Mouse (Mus musculus): ENCODE measurements around the gene Timm22. TPM values are rescaled to one million over a fixed set of nuclear protein-coding genes. Genes with fewer than 3 reads are reported as not detected.

Gene Timm22
- polyA plus RNA-seq (2014; fragmentation: Illumina TruSeq; extraction: RNeasy Lipid Tissue Mini Kit (QIAGEN cat#74804)): 6.6 TPM

DNA sequence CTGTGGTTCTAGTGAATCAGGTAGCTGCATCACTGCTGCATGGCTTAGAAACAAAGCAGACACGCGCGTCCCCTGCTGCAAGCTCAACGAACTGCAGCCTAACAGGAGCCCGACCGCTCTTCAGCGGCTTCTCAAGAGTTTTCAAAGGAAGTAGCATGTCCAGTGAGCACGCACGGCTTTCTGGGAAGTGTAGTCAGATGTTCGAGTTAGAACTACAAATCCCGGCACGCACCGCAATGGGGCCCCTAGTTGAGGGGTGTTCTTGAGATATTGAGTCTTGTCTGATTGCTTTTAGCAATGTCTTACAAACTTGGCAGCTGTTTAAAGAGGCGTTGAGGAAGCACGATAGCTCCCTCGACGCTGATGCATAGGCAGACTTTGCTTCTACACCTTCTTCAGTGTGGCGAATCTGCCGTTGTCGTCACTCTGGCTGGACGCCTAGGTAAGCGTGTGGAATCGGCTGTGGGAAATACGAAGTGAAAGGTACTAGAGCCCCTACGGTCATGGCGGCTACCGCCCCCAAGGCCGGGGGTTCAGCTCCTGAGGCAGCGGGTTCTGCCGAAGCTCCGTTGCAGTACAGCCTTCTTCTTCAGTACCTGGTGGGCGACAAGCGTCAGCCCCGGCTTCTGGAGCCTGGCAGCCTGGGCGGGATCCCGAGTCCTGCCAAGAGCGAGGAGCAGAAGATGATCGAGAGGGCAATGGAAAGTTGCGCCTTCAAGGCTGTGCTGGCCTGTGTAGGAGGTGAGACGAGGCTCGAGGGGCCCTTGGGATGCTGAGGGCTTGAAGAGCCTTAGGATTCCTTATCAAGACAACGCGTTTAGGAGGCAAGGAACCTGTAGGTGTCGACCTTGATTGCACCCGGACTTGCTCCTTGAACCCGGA, at the start of gene Timm22:
Timm22 (plus strand) TSS at position 251 of the 882 bp plus-strand sequence.

DNA sequence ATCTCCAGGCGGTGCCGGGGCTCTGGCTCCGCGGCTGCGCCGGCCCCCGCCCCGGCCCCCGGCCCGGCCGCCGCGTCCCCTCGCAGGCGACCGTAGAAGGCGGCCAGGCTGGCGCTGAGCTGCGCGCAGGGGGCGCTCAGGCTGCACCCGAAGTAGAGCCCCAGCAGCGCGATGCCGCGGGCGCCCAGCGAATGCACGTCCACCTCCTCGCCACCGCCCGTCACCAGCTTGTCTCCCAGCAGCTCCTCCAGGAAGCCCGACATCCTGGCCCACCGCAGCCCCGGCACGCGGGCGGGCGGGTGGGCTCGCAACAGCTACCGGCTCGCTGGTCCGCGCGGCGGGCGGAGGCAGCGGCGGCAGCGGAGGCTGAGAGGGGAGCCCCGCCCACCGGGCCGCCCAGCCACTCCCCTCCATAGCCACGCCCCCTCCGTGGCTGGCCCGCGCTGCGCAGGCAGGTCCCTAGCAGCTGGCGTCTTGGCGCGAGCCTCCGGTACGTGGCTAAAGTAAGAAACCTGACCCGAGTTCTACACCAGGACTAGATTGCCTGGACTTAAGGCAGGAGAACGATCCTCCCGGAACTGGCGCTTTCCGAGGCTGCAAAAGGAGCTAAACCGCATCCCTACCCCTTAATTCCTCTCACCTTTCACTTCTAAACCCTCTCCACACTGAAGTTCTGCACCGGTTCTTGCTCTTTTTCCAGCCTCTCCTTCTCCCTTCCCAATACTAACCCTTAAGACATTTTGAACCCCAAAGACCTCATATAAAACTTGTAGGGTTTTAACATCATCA, 7.8 kb upstream of the Timm22 start, which contains the start of gene Nxn:
Nxn (minus strand) TSS at position 343 of the 789 bp plus-strand sequence.

Other genes with a start within 250 kb of the Timm22 start
- 37.7 TPM for gene Vps53, start 227.3 kb upstream of the Timm22 start, polyA plus RNA-seq (2014; fragmentation: Illumina TruSeq; extraction: RNeasy Lipid Tissue Mini Kit (QIAGEN cat#74804))
- 9.0 TPM for gene Fam57a, start 227.3 kb upstream of the Timm22 start, polyA plus RNA-seq (2014; fragmentation: Illumina TruSeq; extraction: RNeasy Lipid Tissue Mini Kit (QIAGEN cat#74804))
- not detected for gene Dbil5, start 189.3 kb upstream of the Timm22 start, polyA plus RNA-seq (2014; fragmentation: Illumina TruSeq; extraction: RNeasy Lipid Tissue Mini Kit (QIAGEN cat#74804))
- gene Gemin4, start 189.3 kb upstream of the Timm22 start, polyA plus RNA-seq (2014; fragmentation: Illumina TruSeq; extraction: RNeasy Lipid Tissue Mini Kit (QIAGEN cat#74804)): 3.9 TPM
- 1.3 TPM for gene Mrm3, start 163.2 kb upstream of the Timm22 start, polyA plus RNA-seq (2014; fragmentation: Illumina TruSeq; extraction: RNeasy Lipid Tissue Mini Kit (QIAGEN cat#74804))
- 168 TPM for gene Glod4, start 163.2 kb upstream of the Timm22 start, polyA plus RNA-seq (2014; fragmentation: Illumina TruSeq; extraction: RNeasy Lipid Tissue Mini Kit (QIAGEN cat#74804))
- 9.1 TPM for gene Nxn, start 7.8 kb upstream of the Timm22 start, polyA plus RNA-seq (2014; fragmentation: Illumina TruSeq; extraction: RNeasy Lipid Tissue Mini Kit (QIAGEN cat#74804))
- gene Abr, start 215.4 kb downstream of the Timm22 start, polyA plus RNA-seq (2014; fragmentation: Illumina TruSeq; extraction: RNeasy Lipid Tissue Mini Kit (QIAGEN cat#74804)): 14.9 TPM

Data from ovary, adult 10 weeks (tissue).